Mouse (Mus musculus) bone marrow macrophage, adult 2 months (primary cell): ENCODE results near the gene Cerkl.

Experiments used
- CTCF ChIP-seq: IDR thresholded peaks from 2 replicates; pipeline ENCODE4 v1.5.1; 2012; ENCODE audit warnings: low read depth, mild to moderate bottlenecking, low read length, moderate library complexity
- POLR2A ChIP-seq: IDR thresholded peaks from 2 replicates; pipeline ENCODE4 v1.6.1; 2012; ENCODE audit warnings: mild to moderate bottlenecking, low read depth, low read length, borderline replicate concordance

DNA sequence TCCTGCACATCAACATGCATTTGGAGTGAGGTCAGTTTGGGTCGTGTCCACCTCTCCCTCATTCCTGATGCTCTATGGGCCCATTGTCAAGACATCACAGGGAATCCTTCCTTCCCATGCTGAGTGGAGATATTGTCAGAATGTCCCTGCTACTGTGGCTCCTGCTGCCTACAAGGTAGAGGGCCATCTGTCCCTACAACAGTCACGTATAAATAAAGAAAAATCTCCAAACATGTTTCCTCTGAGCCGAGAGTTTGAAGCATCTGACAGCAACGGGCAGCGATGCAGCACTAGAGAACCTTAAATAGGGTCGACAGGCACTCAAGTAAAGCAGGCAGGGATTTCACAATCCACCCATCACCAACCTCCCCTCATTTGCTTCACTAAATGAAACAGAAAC lies 13.7 kb downstream of the Cerkl start:
- TF ChIP-seq POLR2A = no peak
- TF ChIP-seq CTCF = no peak
